Mouse (Mus musculus) E14TG2a.4 (cell line): Measurements from ENCODE around the gene Oit3.

ENCODE experiments used
- CTCF ChIP-seq: conservative IDR thresholded peaks from 2 replicates; pipeline ENCODE4 v1.5.1; 2014; ENCODE audit warnings: low read length
- NANOG ChIP-seq: IDR thresholded peaks from 2 replicates; pipeline ENCODE4 v1.6.1; 2014; ENCODE audit warnings: borderline replicate concordance, low read length, mixed read lengths
- POU5F1 ChIP-seq: IDR thresholded peaks from 2 replicates; pipeline ENCODE4 v1.6.1; 2014; ENCODE audit warnings: low read length, borderline replicate concordance

- TF ChIP-seq NANOG: no peak
- TF ChIP-seq CTCF: no peak
- no peak for TF ChIP-seq POU5F1
Observed at GRCm38 (mm10) chr10:59484318-59484717, 42.7 kb upstream of the Oit3 start.
